Mouse (Mus musculus) MEL (cell line): ENCODE measurements around the gene Paqr4. TPM values are rescaled to one million over a fixed set of nuclear protein-coding genes. Genes with fewer than 3 reads are reported as not detected.

ENCODE experiments used
- DNase-seq: peaks from one replicate; pipeline ENCODE4 v3.0.0; 2011; ENCODE audit warnings: low read depth, low spot score
- H3K27ac ChIP-seq: 2 replicates; pipeline ENCODE4 v1.5.1; 2012; ENCODE audit warnings: low read depth, mild to moderate bottlenecking, control low read depth, low read length, moderate library complexity; ENCODE audit not compliant: control insufficient read depth
- H3K27me3 ChIP-seq, 2 experiments: fragments of 150-350 bp in 1 of 2; sonication (generic) in 1 of 2; 2 replicates each; pipeline ENCODE4 v1.6.1; 2012; ENCODE audit warnings: low read length in 2 of 2, mild to moderate bottlenecking in 2 of 2, improper control_type of control experiment in 1 of 2, moderate library complexity in 1 of 2; ENCODE audit not compliant: insufficient read depth in 2 of 2, control insufficient read depth in 1 of 2
- H3K36me3 ChIP-seq, 2 experiments: 2 replicates each; pipeline ENCODE4 v1.6.1; 2012 to 2014; ENCODE audit warnings: low read length in 2 of 2, improper control_type of control experiment in 1 of 2, inconsistent platforms in 1 of 2, mild to moderate bottlenecking in 1 of 2; ENCODE audit not compliant: insufficient read depth in 2 of 2, control insufficient read depth in 1 of 2
- H3K4me1 ChIP-seq, 2 experiments: fragments of 150-350 bp in 1 of 2; sonication (generic) in 1 of 2; 2 replicates each; pipeline ENCODE4 v1.6.1; 2012; ENCODE audit warnings: low read length in 2 of 2, improper control_type of control experiment in 1 of 2, mild to moderate bottlenecking in 1 of 2; ENCODE audit not compliant: insufficient read depth in 2 of 2, control insufficient read depth in 1 of 2
- H3K4me3 ChIP-seq, 2 experiments: fragments of 150-350 bp in 1 of 2; sonication (generic) in 1 of 2; 2 replicates each; pipeline ENCODE4 v1.5.1; 2012; ENCODE audit warnings: low read depth in 2 of 2, low read length in 2 of 2, mild to moderate bottlenecking in 2 of 2, moderate library complexity in 2 of 2, control low read depth in 1 of 2, improper control_type of control experiment in 1 of 2; ENCODE audit not compliant: control insufficient read depth in 1 of 2, insufficient read depth in 1 of 2
- H3K79me2 ChIP-seq: 2 replicates; pipeline ENCODE4 v1.6.1; 2012; ENCODE audit warnings: mild to moderate bottlenecking, low read length, moderate library complexity; ENCODE audit not compliant: control insufficient read depth, poor library complexity, insufficient read depth
- H3K9ac ChIP-seq: 2 replicates; pipeline ENCODE4 v1.6.1; 2012; ENCODE audit warnings: low read depth, mild to moderate bottlenecking, control low read depth, low read length, moderate library complexity; ENCODE audit not compliant: control insufficient read depth, poor library complexity, severe bottlenecking
- H3K9me3 ChIP-seq: fragments of 150-350 bp; sonication (generic); replicated peaks from 2 replicates; pipeline ENCODE4 v1.6.1; 2012; ENCODE audit warnings: mild to moderate bottlenecking, low read length, improper control_type of control experiment, moderate library complexity; ENCODE audit not compliant: insufficient read depth
- BHLHE40 ChIP-seq: IDR thresholded peaks from 2 replicates; pipeline ENCODE4 v1.6.1; 2012; ENCODE audit warnings: low read depth, mild to moderate bottlenecking, inconsistent platforms, low read length, improper control_type of control experiment, borderline replicate concordance
- CHD2 ChIP-seq: IDR thresholded peaks from 2 replicates; pipeline ENCODE4 v1.6.1; 2011; ENCODE audit warnings: low read length, improper control_type of control experiment
- CTCF ChIP-seq, 3 experiments: IDR thresholded peaks in 2 of 3; conservative IDR thresholded peaks in 1 of 3; 2 replicates each; pipeline ENCODE4 v1.5.1; 2011 to 2012; ENCODE audit warnings: low read length in 3 of 3, low read depth in 2 of 3, mild to moderate bottlenecking in 2 of 3, improper control_type of control experiment in 1 of 3, inconsistent platforms in 1 of 3, mixed read lengths in 1 of 3, moderate library complexity in 1 of 3; ENCODE audit not compliant: control insufficient read depth in 1 of 3, insufficient read depth in 1 of 3, poor library complexity in 1 of 3, severe bottlenecking in 1 of 3
- E2F4 ChIP-seq: IDR thresholded peaks from 2 replicates; pipeline ENCODE4 v1.6.1; 2011; ENCODE audit warnings: low read depth, low read length, improper control_type of control experiment, borderline replicate concordance
- ELF1 ChIP-seq: IDR thresholded peaks from 2 replicates; pipeline ENCODE4 v1.6.1; 2014; ENCODE audit warnings: low read depth, mild to moderate bottlenecking, inconsistent platforms, low read length, improper control_type of control experiment, moderate library complexity
- EP300 ChIP-seq, 2 experiments: IDR thresholded peaks; 2 replicates each; pipeline ENCODE4 v1.6.1; 2011; ENCODE audit warnings: improper control_type of control experiment in 2 of 2, low read length in 2 of 2, low read depth in 1 of 2, mild to moderate bottlenecking in 1 of 2
- GATA1 ChIP-seq: IDR thresholded peaks from 2 replicates; pipeline ENCODE4 v1.6.1; 2011; ENCODE audit warnings: low read depth, low read length, improper control_type of control experiment
- HCFC1 ChIP-seq: IDR thresholded peaks from 2 replicates; pipeline ENCODE4 v1.6.1; 2012; ENCODE audit warnings: low read depth, mild to moderate bottlenecking, inconsistent platforms, low read length, improper control_type of control experiment, moderate library complexity
- JUND ChIP-seq: IDR thresholded peaks from 2 replicates; pipeline ENCODE4 v1.6.1; 2011; ENCODE audit warnings: low read depth, mild to moderate bottlenecking, improper control_type of control experiment, low read length
- KAT2A ChIP-seq: conservative IDR thresholded peaks from 2 replicates; pipeline ENCODE4 v1.6.1; 2012; ENCODE audit warnings: low read depth, low read length, improper control_type of control experiment, inconsistent platforms
- MYC ChIP-seq: IDR thresholded peaks from 2 replicates; pipeline ENCODE4 v1.6.1; 2011; ENCODE audit warnings: low read depth, mild to moderate bottlenecking, low read length, improper control_type of control experiment, moderate library complexity
- NRF1 ChIP-seq: IDR thresholded peaks from 2 replicates; pipeline ENCODE4 v1.6.1; 2014; ENCODE audit warnings: low read depth, mild to moderate bottlenecking, inconsistent platforms, low read length, improper control_type of control experiment, moderate library complexity; ENCODE audit not compliant: poor library complexity, insufficient read depth, severe bottlenecking
- POLR2A ChIP-seq, 2 experiments: IDR thresholded peaks; 2 replicates each; pipeline ENCODE4 v1.6.1; 2011 to 2012; ENCODE audit warnings: low read length in 2 of 2, mild to moderate bottlenecking in 2 of 2, control low read depth in 1 of 2, improper control_type of control experiment in 1 of 2, low read depth in 1 of 2, moderate library complexity in 1 of 2; ENCODE audit not compliant: control insufficient read depth in 1 of 2, insufficient read depth in 1 of 2, poor library complexity in 1 of 2
- POLR2AphosphoS2 ChIP-seq: IDR thresholded peaks from 2 replicates; pipeline ENCODE4 v1.6.1; 2011; ENCODE audit warnings: low read length, improper control_type of control experiment
- RAD21 ChIP-seq: IDR thresholded peaks from 2 replicates; pipeline ENCODE4 v1.6.1; 2011; ENCODE audit warnings: mild to moderate bottlenecking, low read depth, low read length, improper control_type of control experiment
- RCOR1 ChIP-seq: IDR thresholded peaks from 2 replicates; pipeline ENCODE4 v1.6.1; 2012; ENCODE audit warnings: low read depth, mild to moderate bottlenecking, inconsistent platforms, low read length, improper control_type of control experiment
- SIN3A ChIP-seq: IDR thresholded peaks from 2 replicates; pipeline ENCODE4 v1.6.1; 2012; ENCODE audit warnings: low read length, improper control_type of control experiment, inconsistent platforms
- SMC3 ChIP-seq: IDR thresholded peaks from 2 replicates; pipeline ENCODE4 v1.6.1; 2011; ENCODE audit warnings: low read depth, low read length, improper control_type of control experiment
- TAL1 ChIP-seq: IDR thresholded peaks from 2 replicates; pipeline ENCODE4 v1.6.1; 2012; ENCODE audit warnings: mild to moderate bottlenecking, inconsistent platforms, low read length, moderate library complexity, mixed read lengths
- USF1 ChIP-seq: IDR thresholded peaks from 2 replicates; pipeline ENCODE4 v1.6.1; 2014; ENCODE audit warnings: low read depth, mild to moderate bottlenecking, inconsistent platforms, low read length, improper control_type of control experiment, moderate library complexity
- ZC3H11A ChIP-seq: IDR thresholded peaks from 2 replicates; pipeline ENCODE4 v1.6.1; 2012; ENCODE audit warnings: low read depth, mild to moderate bottlenecking, inconsistent platforms, low read length, improper control_type of control experiment
- ZKSCAN1 ChIP-seq: IDR thresholded peaks from 2 replicates; pipeline ENCODE4 v1.6.1; 2012; ENCODE audit warnings: low read depth, mild to moderate bottlenecking, inconsistent platforms, low read length, improper control_type of control experiment, moderate library complexity
- ZMIZ1 ChIP-seq: IDR thresholded peaks from 2 replicates; pipeline ENCODE4 v1.6.1; 2012; ENCODE audit warnings: low read depth, mild to moderate bottlenecking, inconsistent platforms, low read length, improper control_type of control experiment, moderate library complexity
- polyA plus RNA-seq, 2 experiments: library from polyadenylated mRNA; stranded (reverse) in 1 of 2; unstranded in 1 of 2; fragments of >175 nt in 1 of 2; fragments of >200 nt in 1 of 2; gene quantifications; 2 replicates each; pipeline versions ENCODE4 v1.2.1 to v1.2.4; 2012; ENCODE audit warnings: low replicate concordance in 2 of 2, low read depth in 1 of 2; ENCODE audit not compliant: insufficient read length in 2 of 2, insufficient read depth in 1 of 2, missing spikeins in 1 of 2
- total RNA-seq: library from RNA; depleted of rRNA; stranded (reverse); fragments of 300-350 nt; gene quantifications from 2 replicates; pipeline ENCODE4 v1.2.3, GENCODE M21; 2012

The Paqr4 gene
- total and polyA plus RNA-seq, 3 experiments, result 6.5 to 10.7 TPM; not detected in 1

- TF ChIP-seq ELF1 (no peak), HCFC1 (no peak; the same call in 1 of the 2 replicates), EP300 (IDR thresholded peaks at IDR 0.05; ENCODE audit: low read depth in 1 of 2, low read length in 2 of 2) (no peak), RAD21 (no peak), POLR2A (IDR thresholded peaks at IDR 0.05; ENCODE audit: control insufficient read depth in 1 of 2, insufficient read depth in 1 of 2, low read depth in 1 of 2, low read length in 2 of 2, poor library complexity in 1 of 2) (peak; percentile 3 to 85; a peak in 2 of 4 replicates), RCOR1 (no peak), POLR2AphosphoS2 (peak; percentile 80), CTCF (IDR thresholded peaks at IDR 0.05 in 2 of 3, conservative IDR thresholded peaks at IDR 0.05 in 1 of 3; ENCODE audit: control insufficient read depth in 1 of 3, insufficient read depth in 1 of 3, low read depth in 2 of 3, low read length in 3 of 3, poor library complexity in 1 of 3, severe bottlenecking in 1 of 3) (no peak), ZKSCAN1 (no peak)
Measured at GRCm38 (mm10) chr17:23725999-23726757, 14.5 kb downstream of the Paqr4 start, which contains the start of gene Pkmyt1 (continued).

DNA sequence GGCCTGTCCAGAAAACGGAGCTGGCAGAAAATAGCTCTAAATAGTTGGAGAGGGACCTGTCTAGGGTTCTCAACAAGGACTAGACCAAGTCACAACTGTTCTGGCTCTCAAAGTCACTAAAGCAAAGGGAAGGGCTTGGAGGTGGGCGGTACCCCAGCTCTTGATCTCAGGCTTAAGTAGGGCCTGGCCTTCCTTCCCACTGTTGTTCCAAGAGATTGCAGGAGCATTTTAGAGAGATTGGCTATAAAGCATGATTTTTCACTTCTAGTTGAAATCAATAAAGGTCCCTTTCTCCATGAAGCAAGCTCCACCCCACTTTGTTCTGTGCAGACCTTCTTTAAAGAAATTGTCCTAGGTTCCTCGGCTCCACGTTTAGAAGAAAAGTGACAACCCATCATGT lies 15.2 kb downstream of the Paqr4 start:
- H3K4me3 ChIP-seq, result peak overlapping the region; percentile 60 to 65
- peaks cover 2 to 21% of the 10 kb centered on the region in 2 experiments; a peak in 3 of 4 replicates for H3K4me1 ChIP-seq
- peaks cover 0 to 16% of the 10 kb centered on the region in 2 experiments; a peak in 2 of 4 replicates for H3K36me3 ChIP-seq
- TF ChIP-seq ELF1, result 0 out of 2 replicates have a peak, but pooled peaks have one; percentile 4
- peak; percentile 38; the same call in 1 of the 2 replicates for TF ChIP-seq E2F4
- no peak for TF ChIP-seq GATA1
- DNase-seq, result peak; percentile 75
- H3K79me2 ChIP-seq, result peaks cover 8% of the 10 kb centered on the region
- peak overlapping the region; percentile 85 for H3K9ac ChIP-seq
- H3K9me3 ChIP-seq, result no peaks in the 10 kb centered on the region
- no peaks in the 10 kb centered on the region for H3K27me3 ChIP-seq
- H3K27ac ChIP-seq, result peak overlapping the region; percentile 77

- H3K36me3 ChIP-seq, result peaks cover 0 to 9% of the 10 kb centered on the region in 2 experiments; a peak in 2 of 4 replicates
- H3K4me1 ChIP-seq, result peaks cover 2 to 16% of the 10 kb centered on the region in 2 experiments; a peak in 3 of 4 replicates
- no peak within 1 kb of the TSS for H3K9ac ChIP-seq
- DNase-seq, result no peak
- H3K27ac ChIP-seq, result no peak within 1 kb of the TSS
- no peaks in the 10 kb centered on the region for H3K9me3 ChIP-seq
- H3K27me3 ChIP-seq, result peaks cover 0 to 3% of the 10 kb centered on the region in 2 experiments; a peak in 2 of 4 replicates
- TF ChIP-seq CHD2 (no peak), SMC3 (no peak), TAL1 (no peak), USF1 (no peak), ZKSCAN1 (no peak), ELF1 (no peak), KAT2A (no peak), HCFC1 (no peak), ZC3H11A (no peak), GATA1 (no peak), BHLHE40 (no peak), EP300 (IDR thresholded peaks at IDR 0.05; ENCODE audit: low read depth in 1 of 2, low read length in 2 of 2) (no peak), NRF1 (no peak), SIN3A (no peak), MYC (no peak), JUND (no peak), ZMIZ1 (no peak)
- no peak within 1 kb of the TSS for H3K4me3 ChIP-seq
- peaks cover 8% of the 10 kb centered on the region for H3K79me2 ChIP-seq
Measured at GRCm38 (mm10) chr17:23722376-23723125, 18.1 kb downstream of the Paqr4 start, which contains the start of gene 1520401A03Rik. Gene 1520401A03Rik, minus strand, starts transcription at chr17:23722783.
